Mouse (Mus musculus): Measurements from ENCODE around the gene Rpl36al. TPM values are rescaled to one million over a fixed set of nuclear protein-coding genes. Genes with fewer than 3 reads are reported as not detected.
A peak's percentile ranks its signal among the peaks of the same experiment; 100 is the strongest.

The Rpl36al gene
- polyA plus RNA-seq, 1 experiment from 2014 or later = 768 TPM

- Histone ChIP-seq H3K27ac (peak overlapping the region; percentile 90; the same call in 1 of the 2 replicates), H3K4me3 (replicated peaks; ENCODE audit: low read depth, low read length) (peak overlapping the region; percentile 96), H3K9ac (ENCODE audit: low read depth, low read length) (peak overlapping the region; percentile 79), H3K36me3 (ENCODE audit: insufficient read depth, low read length) (0 out of 2 replicates have a peak, but pooled peaks cover 9% of the 10 kb centered on the region), H3K9me3 (replicated peaks; ENCODE audit: low read length) (no peaks in the 10 kb centered on the region), H3K4me2 (ENCODE audit: low read length) (peak overlapping the region; percentile 99), H3K27me3 (ENCODE audit: insufficient read depth, low read length) (no peaks in the 10 kb centered on the region), H3K4me1 (replicated peaks; ENCODE audit: insufficient read depth, low read length) (peaks cover 11% of the 10 kb centered on the region; the same call in 1 of the 2 replicates)
- TF ChIP-seq CTCF (IDR thresholded peaks at IDR 0.05; ENCODE audit: low read depth) = no peak
- ATAC-seq (replicated peaks; ENCODE audit: low FRiP score, low read depth) (no peak), DNase-seq (ENCODE audit: low spot score) (no peak)
- WGBS = 66% methylated on average over 7 of the region's 7 CpGs
Measured at GRCm38 (mm10) chr12:69185371-69185770, 1.5 kb upstream of the Rpl36al start.

- Histone ChIP-seq H3K36me3 (ENCODE audit: insufficient read depth, low read length) (0 out of 2 replicates have a peak, but pooled peaks cover 4% of the 10 kb centered on the region), H3K4me3 (replicated peaks; ENCODE audit: low read depth, low read length) (peak overlapping the region; percentile 96), H3K9ac (ENCODE audit: low read depth, low read length) (peak overlapping the region; percentile 79), H3K4me1 (replicated peaks; ENCODE audit: insufficient read depth, low read length) (peaks cover 11% of the 10 kb centered on the region; the same call in 1 of the 2 replicates), H3K27me3 (ENCODE audit: insufficient read depth, low read length) (no peaks in the 10 kb centered on the region), H3K9me3 (replicated peaks; ENCODE audit: low read length) (no peaks in the 10 kb centered on the region), H3K27ac (peak overlapping the region; percentile 90), H3K4me2 (ENCODE audit: low read length) (peak overlapping the region; percentile 99)
- TF ChIP-seq CTCF (IDR thresholded peaks at IDR 0.05; ENCODE audit: low read depth) = no peak
- WGBS = 1% methylated on average over 86 of the region's 86 CpGs
- ATAC-seq (replicated peaks; ENCODE audit: low FRiP score, low read depth) = peak; percentile 53
- DNase-seq (ENCODE audit: low spot score) = peak; percentile 54
Measured at GRCm38 (mm10) chr12:69184342-69185295, 736 bp upstream of the Rpl36al start.

- H3K4me3 ChIP-seq (replicated peaks; ENCODE audit: low read depth, low read length) = no peak overlapping the region
- H3K27me3 ChIP-seq (ENCODE audit: insufficient read depth, low read length) = no peaks in the 10 kb centered on the region
- no peak for TF ChIP-seq CTCF (IDR thresholded peaks at IDR 0.05; ENCODE audit: low read depth)
- peaks cover 11% of the 10 kb centered on the region; the same call in 1 of the 2 replicates for H3K4me1 ChIP-seq (replicated peaks; ENCODE audit: insufficient read depth, low read length)
- H3K4me2 ChIP-seq (ENCODE audit: low read length) = no peak overlapping the region
- WGBS = 88% methylated on average over 4 of the region's 4 CpGs
- no peaks in the 10 kb centered on the region for H3K9me3 ChIP-seq (replicated peaks; ENCODE audit: low read length)
- 0 out of 2 replicates have a peak, but pooled peaks cover 4% of the 10 kb centered on the region for H3K36me3 ChIP-seq (ENCODE audit: insufficient read depth, low read length)
- no peak overlapping the region for H3K9ac ChIP-seq (ENCODE audit: low read depth, low read length)
- no peak overlapping the region for H3K27ac ChIP-seq
- DNase-seq (ENCODE audit: low spot score) (no peak), ATAC-seq (replicated peaks; ENCODE audit: low FRiP score, low read depth) (no peak)
Measured at GRCm38 (mm10) chr12:69181800-69182199, 2.1 kb downstream of the Rpl36al start.

GRCm38 (mm10) chr12:69179371-69179770 lies 4.5 kb downstream of the Rpl36al start:
- Histone ChIP-seq H3K4me1 (replicated peaks; ENCODE audit: insufficient read depth, low read length) (no peaks in the 10 kb centered on the region), H3K36me3 (ENCODE audit: insufficient read depth, low read length) (0 out of 2 replicates have a peak, but pooled peaks cover 8% of the 10 kb centered on the region), H3K27ac (no peak overlapping the region), H3K9ac (ENCODE audit: low read depth, low read length) (no peak overlapping the region), H3K27me3 (ENCODE audit: insufficient read depth, low read length) (no peaks in the 10 kb centered on the region), H3K4me3 (replicated peaks; ENCODE audit: low read depth, low read length) (no peak overlapping the region), H3K4me2 (ENCODE audit: low read length) (no peak overlapping the region), H3K9me3 (replicated peaks; ENCODE audit: low read length) (no peaks in the 10 kb centered on the region)
- TF ChIP-seq CTCF (IDR thresholded peaks at IDR 0.05; ENCODE audit: low read depth) = no peak
- ATAC-seq (replicated peaks; ENCODE audit: low FRiP score, low read depth) = no peak
- 69% methylated on average over 12 of the region's 12 CpGs for WGBS
- DNase-seq (ENCODE audit: low spot score) = no peak

GRCm38 (mm10) chr12:69177526-69177925 lies 6.4 kb downstream of the Rpl36al start:
- Histone ChIP-seq H3K36me3 (ENCODE audit: insufficient read depth, low read length) (0 out of 2 replicates have a peak, but pooled peaks cover 8% of the 10 kb centered on the region), H3K4me2 (ENCODE audit: low read length) (no peak overlapping the region), H3K27ac (no peak overlapping the region), H3K4me3 (replicated peaks; ENCODE audit: low read depth, low read length) (no peak overlapping the region), H3K4me1 (replicated peaks; ENCODE audit: insufficient read depth, low read length) (no peaks in the 10 kb centered on the region), H3K27me3 (ENCODE audit: insufficient read depth, low read length) (no peaks in the 10 kb centered on the region), H3K9ac (ENCODE audit: low read depth, low read length) (no peak overlapping the region), H3K9me3 (replicated peaks; ENCODE audit: low read length) (no peaks in the 10 kb centered on the region)
- no peak for TF ChIP-seq CTCF (IDR thresholded peaks at IDR 0.05; ENCODE audit: low read depth)
- no peak for DNase-seq (ENCODE audit: low spot score)
- no peak for ATAC-seq (replicated peaks; ENCODE audit: low FRiP score, low read depth)
- WGBS = 89% methylated on average over 3 of the region's 3 CpGs

- H3K27ac ChIP-seq = no peak overlapping the region
- H3K9me3 ChIP-seq (replicated peaks; ENCODE audit: low read length) = no peaks in the 10 kb centered on the region
- H3K4me3 ChIP-seq (replicated peaks; ENCODE audit: low read depth, low read length) = no peak overlapping the region
- ATAC-seq (replicated peaks; ENCODE audit: low FRiP score, low read depth) = no peak
- no peaks in the 10 kb centered on the region for H3K27me3 ChIP-seq (ENCODE audit: insufficient read depth, low read length)
- H3K36me3 ChIP-seq (ENCODE audit: insufficient read depth, low read length) = 0 out of 2 replicates have a peak, but pooled peaks cover 4% of the 10 kb centered on the region
- H3K4me2 ChIP-seq (ENCODE audit: low read length) = no peak overlapping the region
- WGBS = 92% methylated on average over 3 of the region's 3 CpGs
- no peak for DNase-seq (ENCODE audit: low spot score)
- no peak for TF ChIP-seq CTCF (IDR thresholded peaks at IDR 0.05; ENCODE audit: low read depth)
- H3K4me1 ChIP-seq (replicated peaks; ENCODE audit: insufficient read depth, low read length) = no peaks in the 10 kb centered on the region
- H3K9ac ChIP-seq (ENCODE audit: low read depth, low read length) = no peak overlapping the region
Measured at GRCm38 (mm10) chr12:69175975-69176374, 7.9 kb downstream of the Rpl36al start.

All from kidney, postnatal 0 days (tissue).